Mouse (Mus musculus): ENCODE results near the gene Ugt1a6b.

DNA sequence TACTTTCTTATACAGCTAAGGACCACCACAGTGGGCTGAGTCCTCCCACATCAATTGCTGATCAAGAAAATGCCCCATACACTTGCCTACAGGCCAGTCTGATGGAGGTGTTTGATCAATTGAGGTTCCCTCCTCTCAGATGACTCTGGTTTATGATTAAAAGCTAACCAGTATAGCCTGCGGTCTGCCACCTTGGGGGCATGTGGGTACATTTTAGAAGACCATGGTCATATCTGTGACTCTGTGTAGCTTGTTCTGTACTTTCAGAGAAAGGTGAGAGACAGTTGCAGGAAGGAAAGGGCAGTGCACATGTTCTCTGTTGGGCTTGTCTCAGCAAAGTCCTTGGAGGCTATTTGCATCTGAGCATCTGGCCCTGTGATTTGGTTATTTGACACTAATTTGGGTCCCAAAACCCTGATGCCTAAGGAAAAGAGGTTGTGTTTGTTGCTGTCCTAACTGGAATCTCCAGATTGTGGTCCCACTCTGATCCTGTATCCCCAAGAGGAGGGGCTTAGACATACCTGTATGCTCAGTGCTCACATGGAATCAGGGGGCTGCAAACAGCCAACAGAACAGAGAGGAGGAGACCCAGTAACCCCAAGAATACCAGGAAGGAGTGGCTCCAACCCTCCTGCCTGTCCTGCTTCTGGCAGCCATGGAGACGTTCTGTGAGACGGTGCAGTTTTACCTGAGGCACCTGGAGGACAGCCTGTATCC, 129.8 kb downstream of the Ugt1a6b start:
- TF ChIP-seq CTCF (IDR thresholded peaks at IDR 0.05; ENCODE audit: borderline replicate concordance, extremely low read depth, insufficient read depth, insufficient read length) (no peak), POLR2A (IDR thresholded peaks at IDR 0.05; ENCODE audit: borderline replicate concordance, extremely low read depth, insufficient read depth, insufficient read length, poor library complexity, severe bottlenecking) (no peak)
